Comparison of ENCODE assay signal across 22 mouse cellular contexts in the genomic region with DNA sequence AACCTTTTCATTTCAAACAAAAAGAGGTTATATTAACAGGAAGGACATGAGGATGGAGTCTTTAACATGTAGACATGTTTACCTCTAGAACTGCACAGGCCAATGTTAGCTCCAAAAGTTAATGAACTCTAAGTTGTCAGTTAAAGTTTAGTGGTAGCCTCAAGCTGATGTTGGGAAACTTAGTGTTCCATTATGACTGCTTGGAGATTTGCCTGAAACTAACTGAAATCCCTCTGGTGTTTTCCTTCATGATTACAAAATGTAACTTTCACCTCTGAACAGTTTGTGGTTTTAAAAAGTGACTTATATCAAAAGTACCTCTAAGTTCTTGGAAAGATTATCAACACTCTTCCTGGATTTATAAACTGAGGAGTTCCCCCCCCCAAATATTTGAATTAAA.
"Had no signal": no experiment of that assay in that cellular context is flagged by ENCODE, and none has a peak within 500 bp of the region (broad histone marks: within the 10 kb centered on the region; RNA-seq: fewer than 3 reads in every experiment).

No protein-coding gene starts in this region.

- H3K36me3 ChIP-seq: heart, embryonic 10.5 days; heart, embryonic 12.5 days; hindbrain, embryonic 10.5 days; hindbrain, embryonic 13.5 days; hindbrain, embryonic 15.5 days; kidney, embryonic 15.5 days; limb, embryonic 13.5 days; limb, embryonic 15.5 days; liver, embryonic 12.5 days had no signal

- H3K4me3 ChIP-seq: heart, embryonic 10.5 days; heart, embryonic 12.5 days; hindbrain, embryonic 10.5 days; hindbrain, embryonic 13.5 days; hindbrain, embryonic 15.5 days; kidney, embryonic 15.5 days; limb, embryonic 13.5 days; limb, embryonic 15.5 days; liver, embryonic 12.5 days had no signal

- H3K9me3 ChIP-seq: heart, embryonic 10.5 days; hindbrain, embryonic 10.5 days; hindbrain, embryonic 13.5 days; hindbrain, embryonic 15.5 days; kidney, embryonic 15.5 days; limb, embryonic 13.5 days; limb, embryonic 15.5 days; liver, embryonic 12.5 days had no signal

- H3K4me2 ChIP-seq: heart, embryonic 12.5 days; hindbrain, embryonic 13.5 days; hindbrain, embryonic 15.5 days; kidney, embryonic 15.5 days; limb, embryonic 13.5 days; limb, embryonic 15.5 days; liver, embryonic 12.5 days had no signal

- H3K27me3 ChIP-seq: heart, embryonic 12.5 days; hindbrain, embryonic 13.5 days; hindbrain, embryonic 15.5 days; kidney, embryonic 15.5 days; limb, embryonic 13.5 days; limb, embryonic 15.5 days; liver, embryonic 12.5 days had no signal

- H3K27ac ChIP-seq: heart, embryonic 10.5 days; hindbrain, embryonic 10.5 days; hindbrain, embryonic 13.5 days; hindbrain, embryonic 15.5 days; hindbrain, postnatal 0 days; kidney, embryonic 15.5 days; limb, embryonic 13.5 days; limb, embryonic 15.5 days; liver, embryonic 12.5 days; liver, embryonic 14.5 days had no signal

- DNase-seq: gastrocnemius, postnatal 14 days; gastrocnemius, postnatal 36 days; heart, adult 18-20 months; heart, postnatal 10 days; heart, postnatal 4 days; kidney, adult 18-20 months; kidney, postnatal 10 days; layer of hippocampus, adult 9-11 months; layer of hippocampus, postnatal 36 days; left cerebral cortex, postnatal 4 days had no signal

- H3K4me1 ChIP-seq: heart, embryonic 10.5 days; heart, embryonic 12.5 days; hindbrain, embryonic 10.5 days; hindbrain, embryonic 13.5 days; hindbrain, embryonic 15.5 days; kidney, embryonic 15.5 days; limb, embryonic 15.5 days; liver, embryonic 12.5 days had no signal

- H3K9ac ChIP-seq: heart, embryonic 12.5 days; hindbrain, embryonic 13.5 days; hindbrain, embryonic 15.5 days; kidney, embryonic 15.5 days; limb, embryonic 13.5 days; limb, embryonic 15.5 days; liver, embryonic 12.5 days; liver, embryonic 14.5 days had no signal

- ATAC-seq: hindbrain, postnatal 0 days; intestine, embryonic 16.5 days; liver, embryonic 12.5 days had no signal
